Mouse (Mus musculus) midbrain, embryonic 13.5 days (tissue): ENCODE results near the gene Gss. TPM values are rescaled to one million over a fixed set of nuclear protein-coding genes. Genes with fewer than 3 reads are reported as not detected.
"Not testable (repeated sequence)": the region's sequence is repeated elsewhere in the genome, so short reads cannot be mapped to it uniquely, and the experiment has no call there.

Experiments used
- ATAC-seq: fragments of 200-750 bp; cut with Nextera tagmentation; 2 replicates; pipeline ENCODE4 v1.8.0; 2017; ENCODE audit warnings: mild to moderate bottlenecking, moderate TSS enrichment, moderate library complexity
- H3K27ac ChIP-seq: fragments of 300-500 bp; sonication (generic); 2 replicates; pipeline ENCODE4 v1.5.1; 2015; ENCODE audit warnings: inconsistent platforms, mild to moderate bottlenecking, moderate library complexity
- H3K27me3 ChIP-seq: fragments of 300-500 bp; sonication (generic); 2 replicates; pipeline ENCODE4 v1.6.1; 2015; ENCODE audit warnings: mild to moderate bottlenecking, inconsistent platforms
- H3K36me3 ChIP-seq: fragments of 300-500 bp; sonication (generic); 2 replicates; pipeline ENCODE4 v1.6.1; 2015; ENCODE audit warnings: mild to moderate bottlenecking, inconsistent platforms
- H3K4me1 ChIP-seq: fragments of 300-500 bp; sonication (generic); replicated peaks from 2 replicates; pipeline ENCODE4 v1.6.1; 2015; ENCODE audit warnings: inconsistent platforms
- H3K4me2 ChIP-seq: fragments of 300-500 bp; sonication (generic); replicated peaks from 2 replicates; pipeline ENCODE4 v1.6.1; 2015; ENCODE audit warnings: moderate library complexity, mild to moderate bottlenecking, inconsistent platforms
- H3K4me3 ChIP-seq: fragments of 300-500 bp; sonication (generic); replicated peaks from 2 replicates; pipeline ENCODE4 v1.5.1; 2015; ENCODE audit warnings: mild to moderate bottlenecking, inconsistent platforms
- H3K9ac ChIP-seq: fragments of 300-500 bp; sonication (generic); replicated peaks from 2 replicates; pipeline ENCODE4 v1.6.1; 2015; ENCODE audit warnings: mild to moderate bottlenecking, inconsistent platforms
- H3K9me3 ChIP-seq: fragments of 300-500 bp; sonication (generic); 2 replicates; pipeline ENCODE4 v1.6.1; 2016; ENCODE audit warnings: mild to moderate bottlenecking, inconsistent platforms
- WGBS: fragments of 180-500 bp; shearing (Covaris S2); methylation state at CpG from one replicate; pipeline ENCODE4 v1.1.7; 2015; 5-methylcytosine and 5-hydroxymethylcytosine counted together
- polyA plus RNA-seq: library from polyadenylated mRNA; unstranded; fragments of >200 nt; fragmentation: Nextera tagmentation; extraction: Ambion mirVana; gene quantifications from 2 replicates; pipeline ENCODE4 v1.2.1, GENCODE M21; 2015

Gss gene
- polyA plus RNA-seq, 1 experiment from 2014 or later: 16.0 TPM

- Histone ChIP-seq H3K4me1 (peaks cover 4% of the 10 kb centered on the region; the same call in 1 of the 2 replicates), H3K27me3 (no peaks in the 10 kb centered on the region), H3K27ac (no peak overlapping the region), H3K4me2 (no peak overlapping the region), H3K36me3 (peaks cover 22% of the 10 kb centered on the region), H3K9ac (no peak overlapping the region), H3K9me3 (no peaks in the 10 kb centered on the region), H3K4me3 (no peak overlapping the region)
- ATAC-seq: no peak
- WGBS: 10% methylated on average over 3 of the region's 3 CpGs
These were observed 23.3 kb downstream of the Gss start for GRCm38 (mm10) chr2:155569223-155569807.

GRCm38 (mm10) chr2:155567751-155568150 is 24.9 kb downstream of the Gss start:
- no peak overlapping the region for H3K4me2 ChIP-seq
- WGBS: 89% methylated on average over 5 of the region's 5 CpGs
- no peak overlapping the region for H3K9ac ChIP-seq
- peaks cover 27% of the 10 kb centered on the region for H3K36me3 ChIP-seq
- H3K4me1 ChIP-seq: peaks cover 4% of the 10 kb centered on the region; the same call in 1 of the 2 replicates
- no peak overlapping the region for H3K27ac ChIP-seq
- no peak for ATAC-seq
- H3K9me3 ChIP-seq: no peaks in the 10 kb centered on the region
- H3K27me3 ChIP-seq: no peaks in the 10 kb centered on the region
- no peak overlapping the region for H3K4me3 ChIP-seq

DNA sequence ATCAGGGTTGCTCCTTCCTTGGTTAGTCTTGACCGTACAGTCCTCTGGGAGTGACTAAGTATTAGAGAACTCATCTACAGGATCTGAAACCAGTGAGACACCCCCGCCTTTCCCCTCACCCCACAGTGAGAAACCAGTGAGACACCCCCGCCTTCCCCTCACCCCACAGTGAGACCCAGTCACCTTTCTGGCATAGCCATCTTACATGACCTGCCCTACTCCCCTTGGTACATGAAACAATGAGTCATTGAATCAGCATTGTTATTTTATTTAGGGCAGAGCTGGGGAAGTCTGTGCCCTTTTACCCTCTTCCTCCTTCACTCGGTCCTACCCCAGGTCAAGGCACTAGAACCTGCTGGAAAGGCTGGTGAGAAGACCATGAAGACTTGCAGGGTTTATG is 29.7 kb downstream of the Gss start:
- Histone ChIP-seq H3K36me3 (peaks cover 55% of the 10 kb centered on the region), H3K4me1 (no peaks in the 10 kb centered on the region), H3K4me3 (no peak overlapping the region), H3K27me3 (no peaks in the 10 kb centered on the region), H3K9ac (no peak overlapping the region), H3K9me3 (no peaks in the 10 kb centered on the region), H3K27ac (no peak overlapping the region), H3K4me2 (no peak overlapping the region)
- 88% methylated on average over 4 of the region's 4 CpGs for WGBS
- ATAC-seq: no peak

GRCm38 (mm10) chr2:155562209-155562608 is 30.4 kb downstream of the Gss start:
- H3K36me3 ChIP-seq: peaks cover 55% of the 10 kb centered on the region
- no peaks in the 10 kb centered on the region for H3K27me3 ChIP-seq
- H3K4me3 ChIP-seq: no peak overlapping the region
- no peak overlapping the region for H3K27ac ChIP-seq
- H3K4me2 ChIP-seq: no peak overlapping the region
- WGBS: 74% methylated on average over 1 of the region's 1 CpGs
- ATAC-seq: no peak
- no peak overlapping the region for H3K9ac ChIP-seq
- no peaks in the 10 kb centered on the region for H3K4me1 ChIP-seq
- H3K9me3 ChIP-seq: no peaks in the 10 kb centered on the region

DNA sequence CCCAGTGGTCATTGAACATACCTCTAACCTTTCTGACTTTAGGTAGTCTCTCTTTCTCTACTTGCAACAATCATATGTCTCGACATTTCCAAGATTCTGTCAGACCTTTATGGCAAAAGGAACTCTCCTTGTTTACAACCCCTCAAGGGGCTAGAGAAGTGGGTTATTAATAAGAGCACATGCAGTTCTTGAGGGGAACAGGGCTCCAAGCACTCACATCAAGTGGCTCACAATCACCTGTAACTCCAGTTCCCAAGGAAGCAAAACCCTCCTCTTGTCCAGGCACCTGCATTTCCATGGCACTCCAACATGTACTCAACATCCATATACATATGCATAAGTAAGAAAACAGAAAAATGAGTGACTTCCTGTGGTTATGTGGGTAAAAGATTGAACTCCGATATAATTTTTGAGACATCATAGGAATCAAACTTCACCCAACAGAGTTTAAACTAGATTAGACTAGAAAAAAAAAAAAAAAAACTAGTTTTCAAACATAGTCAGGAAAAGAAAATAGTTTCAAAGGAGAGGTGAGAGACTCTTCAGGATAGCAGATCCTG is 38.1 kb downstream of the Gss start:
- Histone ChIP-seq H3K4me3 (no peak overlapping the region), H3K27ac (no peak overlapping the region), H3K4me2 (no peak overlapping the region), H3K36me3 (peaks cover 16% of the 10 kb centered on the region), H3K27me3 (no peaks in the 10 kb centered on the region), H3K4me1 (no peaks in the 10 kb centered on the region), H3K9ac (no peak overlapping the region), H3K9me3 (no peaks in the 10 kb centered on the region)
- ATAC-seq: no peak
- 92% methylated on average over 2 of the region's 2 CpGs for WGBS

- Histone ChIP-seq H3K9me3 (no peaks in the 10 kb centered on the region), H3K36me3 (0 out of 2 replicates have a peak, but pooled peaks cover 4% of the 10 kb centered on the region), H3K27ac (no peak overlapping the region), H3K4me3 (no peak overlapping the region), H3K27me3 (no peaks in the 10 kb centered on the region), H3K4me1 (no peaks in the 10 kb centered on the region), H3K9ac (no peak overlapping the region), H3K4me2 (no peak overlapping the region)
- ATAC-seq: no peak
These were observed 39.7 kb downstream of the Gss start for GRCm38 (mm10) chr2:155552949-155553354.

DNA sequence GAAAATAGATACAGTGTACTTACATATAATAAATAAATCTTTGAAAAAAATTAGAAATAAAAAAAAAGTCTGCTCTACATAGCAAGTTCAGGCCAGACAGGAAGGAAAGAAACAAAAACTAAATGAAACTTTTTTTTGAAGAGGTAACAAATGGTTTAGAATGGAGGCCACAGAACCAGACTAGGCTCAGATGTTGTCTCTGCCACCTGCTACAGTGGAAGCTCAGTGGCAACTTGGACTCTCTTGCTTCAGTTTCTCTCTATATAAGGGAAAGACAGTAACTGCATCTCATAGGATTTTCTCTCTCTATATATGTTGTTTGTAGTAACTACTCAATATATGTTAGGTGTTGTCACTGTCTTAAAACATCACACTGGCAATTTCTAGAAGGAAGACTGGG is 40.3 kb downstream of the Gss start:
- ATAC-seq: no peak
- no peak overlapping the region for H3K9ac ChIP-seq
- H3K36me3 ChIP-seq: 0 out of 2 replicates have a peak, but pooled peaks cover 4% of the 10 kb centered on the region
- no peak overlapping the region for H3K4me3 ChIP-seq
- H3K4me2 ChIP-seq: no peak overlapping the region
- H3K27ac ChIP-seq: no peak overlapping the region
- no peaks in the 10 kb centered on the region for H3K9me3 ChIP-seq
- no peaks in the 10 kb centered on the region for H3K27me3 ChIP-seq
- no peaks in the 10 kb centered on the region for H3K4me1 ChIP-seq

DNA sequence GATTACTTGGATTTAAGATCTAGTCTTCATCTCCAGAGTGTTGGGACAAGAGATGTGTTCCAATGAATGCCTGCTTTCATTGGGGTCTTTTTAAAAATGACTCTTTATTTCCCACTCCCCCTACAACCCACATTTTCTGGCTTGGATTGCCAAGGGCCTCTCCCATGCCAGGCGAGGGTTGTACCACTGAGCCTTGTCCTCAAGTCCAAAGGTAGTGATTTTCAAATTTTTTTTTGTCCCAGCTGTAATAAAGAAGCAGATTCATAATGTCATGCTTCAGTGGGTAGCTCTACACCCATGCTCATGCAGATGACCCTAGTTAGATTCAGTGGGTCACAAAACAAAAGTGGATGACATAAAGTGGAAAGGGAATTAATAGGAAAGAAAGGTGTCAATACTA is 45.7 kb downstream of the Gss start:
- no peak overlapping the region for H3K9ac ChIP-seq
- 79% methylated on average over 1 of the region's 1 CpGs for WGBS
- no peak overlapping the region for H3K4me2 ChIP-seq
- 0 out of 2 replicates have a peak, but pooled peaks cover 4% of the 10 kb centered on the region for H3K36me3 ChIP-seq
- H3K27me3 ChIP-seq: no peaks in the 10 kb centered on the region
- no peaks in the 10 kb centered on the region for H3K4me1 ChIP-seq
- no peaks in the 10 kb centered on the region for H3K9me3 ChIP-seq
- no peak overlapping the region for H3K27ac ChIP-seq
- ATAC-seq: no peak
- H3K4me3 ChIP-seq: no peak overlapping the region

DNA sequence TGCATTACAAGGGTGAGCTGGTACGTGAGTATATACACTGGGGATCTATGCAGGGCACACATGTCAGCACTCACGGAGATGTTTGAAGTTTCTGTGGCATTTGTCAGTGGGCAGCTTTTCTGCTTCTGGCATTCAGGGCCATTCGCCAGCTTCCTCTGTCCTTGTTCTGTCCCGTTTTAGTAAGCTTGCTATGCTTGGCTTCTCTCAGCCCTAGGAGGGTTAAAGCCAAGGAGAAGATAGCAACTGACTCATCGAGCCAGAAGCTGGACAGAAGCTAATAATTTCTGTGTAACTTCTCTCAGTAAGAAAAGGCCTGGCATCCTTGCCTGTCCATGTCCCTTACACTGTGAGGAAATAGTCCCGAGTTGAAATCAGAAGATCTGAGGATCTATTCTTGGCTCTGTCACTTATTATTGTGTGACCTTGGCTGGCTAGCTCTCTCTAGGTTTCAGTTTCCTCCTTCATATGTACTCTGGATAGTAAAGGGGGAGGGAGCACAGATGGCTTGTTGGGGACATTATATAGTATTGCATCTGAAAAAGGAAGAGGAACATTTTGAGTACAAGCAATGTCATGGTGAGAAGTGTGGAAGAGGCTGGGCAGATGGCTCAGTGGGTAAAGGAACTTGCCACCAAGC is 51.7 kb downstream of the Gss start:
- Histone ChIP-seq H3K4me1 (no peaks in the 10 kb centered on the region), H3K4me3 (no peak overlapping the region), H3K4me2 (no peak overlapping the region), H3K9ac (no peak overlapping the region), H3K27me3 (no peaks in the 10 kb centered on the region), H3K36me3 (no peaks in the 10 kb centered on the region), H3K27ac (no peak overlapping the region), H3K9me3 (no peaks in the 10 kb centered on the region)
- 70% methylated on average over 6 of the region's 6 CpGs for WGBS
- no peak for ATAC-seq

GRCm38 (mm10) chr2:155539696-155540095 is 52.9 kb downstream of the Gss start:
- Histone ChIP-seq H3K9me3 (no peaks in the 10 kb centered on the region), H3K4me3 (no peak overlapping the region), H3K9ac (no peak overlapping the region), H3K27ac (no peak overlapping the region), H3K36me3 (no peaks in the 10 kb centered on the region), H3K4me1 (no peaks in the 10 kb centered on the region), H3K4me2 (no peak overlapping the region), H3K27me3 (no peaks in the 10 kb centered on the region)
- ATAC-seq: no peak

DNA sequence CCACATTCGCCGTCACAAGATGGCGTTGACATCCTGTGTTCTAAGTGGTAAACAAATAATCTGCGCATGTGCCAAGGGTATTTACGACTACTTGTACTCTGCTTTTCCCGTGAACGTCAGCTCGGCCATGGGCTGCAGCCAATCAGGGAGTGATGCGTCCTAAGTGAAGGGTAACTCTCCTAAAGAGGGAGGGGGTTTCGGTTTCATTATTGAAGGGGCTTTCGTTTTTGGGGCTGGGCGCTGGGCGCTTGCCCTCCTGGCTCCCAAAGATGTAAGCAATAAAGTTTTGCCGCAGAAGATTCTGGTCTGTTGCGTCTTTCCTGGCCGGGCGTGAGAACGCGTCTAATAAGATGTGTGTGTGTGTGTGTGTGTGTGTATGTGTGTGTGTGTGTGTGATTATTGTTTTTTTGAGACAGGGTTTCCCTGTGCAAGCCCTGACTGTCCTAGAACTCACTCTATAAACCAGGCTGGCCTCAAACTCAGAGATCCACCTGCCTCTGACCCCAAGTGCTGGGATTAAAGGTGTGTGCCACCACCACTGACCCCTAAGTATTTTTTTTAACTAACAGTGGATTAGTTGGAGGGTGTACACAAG is 54.0 kb downstream of the Gss start:
- not testable (repeated sequence) for H3K9me3 ChIP-seq, H3K9ac ChIP-seq, H3K4me3 ChIP-seq, H3K27me3 ChIP-seq, ATAC-seq, H3K36me3 ChIP-seq, H3K4me2 ChIP-seq, H3K4me1 ChIP-seq, H3K27ac ChIP-seq
- 81% methylated on average over 19 of the region's 19 CpGs for WGBS

DNA sequence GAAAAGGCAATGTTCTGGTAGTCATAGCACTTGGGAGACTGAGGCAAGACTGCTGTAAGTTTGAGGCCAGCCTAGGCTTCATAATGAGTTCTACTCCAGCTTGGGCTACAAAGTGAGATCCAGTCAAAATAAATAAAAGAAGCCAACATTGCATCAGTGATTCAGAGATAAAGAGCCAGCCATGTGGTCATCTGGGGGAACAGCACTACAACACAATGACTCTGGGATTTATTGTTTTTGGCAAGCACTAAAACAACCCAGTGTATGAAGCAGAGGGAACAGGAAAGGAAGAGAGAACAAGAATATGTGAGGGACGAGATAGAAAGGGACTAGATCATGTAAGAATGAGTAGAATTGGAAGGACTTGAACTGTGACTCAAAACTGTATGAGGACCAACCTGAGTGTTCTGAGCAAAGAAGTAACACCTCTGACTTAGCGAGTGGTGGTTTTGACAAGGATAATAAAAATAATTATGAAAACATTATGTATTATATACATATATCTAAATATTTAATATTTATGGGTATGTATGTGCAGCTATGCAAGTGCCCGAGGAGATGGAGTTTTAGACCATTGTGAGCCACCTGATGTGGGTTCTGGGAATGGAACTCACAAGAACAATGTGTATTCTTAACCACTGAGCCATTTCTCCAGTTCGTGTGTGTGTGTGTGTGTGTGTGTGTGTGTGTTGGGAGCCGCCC is 54.7 kb downstream of the Gss start:
- no peaks in the 10 kb centered on the region for H3K9me3 ChIP-seq
- H3K27ac ChIP-seq: no peak overlapping the region
- H3K4me1 ChIP-seq: no peaks in the 10 kb centered on the region
- H3K4me3 ChIP-seq: no peak overlapping the region
- H3K36me3 ChIP-seq: no peaks in the 10 kb centered on the region
- no peak overlapping the region for H3K9ac ChIP-seq
- ATAC-seq: no peak
- WGBS: 77% methylated on average over 5 of the region's 5 CpGs
- no peaks in the 10 kb centered on the region for H3K27me3 ChIP-seq
- no peak overlapping the region for H3K4me2 ChIP-seq
